Mouse (Mus musculus): ENCODE measurements around the gene Fam222b.

DNA sequence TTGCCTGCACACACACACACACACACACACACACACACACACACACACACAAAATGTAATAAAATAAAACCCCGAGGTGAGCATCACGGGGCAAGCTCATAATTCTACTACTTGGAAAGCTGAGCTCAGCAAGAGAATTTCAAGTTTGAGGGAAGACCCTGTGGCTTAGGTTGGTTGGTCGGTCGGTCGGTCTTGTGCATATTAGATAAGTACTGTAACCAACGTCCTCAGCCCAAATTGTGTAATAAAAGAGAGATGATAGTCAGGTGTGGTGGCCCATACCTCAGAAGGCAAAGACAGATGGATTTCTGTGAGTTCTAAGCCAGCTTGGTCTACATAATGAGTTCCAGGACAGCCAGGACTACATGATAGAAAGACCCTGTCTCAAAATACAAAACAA lies 39.5 kb downstream of the Fam222b start:
- TF ChIP-seq CTCF (IDR thresholded peaks at IDR 0.05; ENCODE audit: borderline replicate concordance, extremely low read depth, insufficient read depth, insufficient read length) (no peak), POLR2A (IDR thresholded peaks at IDR 0.05; ENCODE audit: borderline replicate concordance, extremely low read depth, insufficient read depth, insufficient read length, poor library complexity, severe bottlenecking) (no peak)
